Mouse (Mus musculus): ENCODE results near the gene Spryd4. TPM values are rescaled to one million over a fixed set of nuclear protein-coding genes. Genes with fewer than 3 reads are reported as not detected.
A peak's percentile ranks its signal among the peaks of the same experiment; 100 is the strongest.
"Not testable (repeated sequence)": the region's sequence is repeated elsewhere in the genome, so short reads cannot be mapped to it uniquely, and the experiment has no call there.

The Spryd4 gene
- 10 to 100 TPM; 14.5 to 16.3 TPM for total RNA-seq (2021)

- peak; percentile 96 for DNase-seq
- intact Hi-C loops (cut with DNase I): loop anchor here (10.0 kb wide), 1 partner anchor 73 kb away; no protein-coding TSS in a partner anchor
Observed at GRCm38 (mm10) chr10:128211390-128212108, at the start of gene Spryd4. Gene Spryd4, minus strand, starts transcription at chr10:128211807.

GRCm38 (mm10) chr10:128260376-128260775 lies 48.8 kb upstream of the Spryd4 start:
- DNase-seq; intact Hi-C loops (cut with DNase I): not testable (repeated sequence)

- intact Hi-C loops (cut with DNase I): no loop called here
- DNase-seq: no peak
Observed at GRCm38 (mm10) chr10:128259946-128260345, 48.3 kb upstream of the Spryd4 start.

GRCm38 (mm10) chr10:128258953-128259352 lies 47.3 kb upstream of the Spryd4 start:
- intact Hi-C loops (cut with DNase I): no loop called here

GRCm38 (mm10) chr10:128256328-128256727 lies 44.7 kb upstream of the Spryd4 start:
- intact Hi-C loops (cut with DNase I): no loop called here
- no peak for DNase-seq

More at GRCm38 (mm10) chr10:128258953-128259352, 47.3 kb upstream of the Spryd4 start:
- no peak for DNase-seq

GRCm38 (mm10) chr10:128255925-128256324 lies 44.3 kb upstream of the Spryd4 start:
- intact Hi-C loops (cut with DNase I): no loop called here
- DNase-seq: no peak

GRCm38 (mm10) chr10:128253677-128254255 lies 42.2 kb upstream of the Spryd4 start, which contains the start of gene Apon:
Gene Apon, plus strand, starts transcription at chr10:128254096.
- intact Hi-C loops (cut with DNase I): no loop called here
- no peak for DNase-seq

GRCm38 (mm10) chr10:128250565-128250964 lies 39.0 kb upstream of the Spryd4 start:
- intact Hi-C loops (cut with DNase I): no loop called here
- DNase-seq: no peak

- intact Hi-C loops (cut with DNase I): no loop called here
- DNase-seq: no peak
Observed at GRCm38 (mm10) chr10:128247020-128247732, 35.6 kb upstream of the Spryd4 start.

- DNase-seq: no peak
- intact Hi-C loops (cut with DNase I): no loop called here
Observed at GRCm38 (mm10) chr10:128244121-128244520, 32.5 kb upstream of the Spryd4 start.

- intact Hi-C loops (cut with DNase I): no loop called here
- no peak for DNase-seq
Observed at GRCm38 (mm10) chr10:128243252-128243651, 31.6 kb upstream of the Spryd4 start.

GRCm38 (mm10) chr10:128240131-128240530 lies 28.5 kb upstream of the Spryd4 start:
- no peak for DNase-seq
- intact Hi-C loops (cut with DNase I): no loop called here

- intact Hi-C loops (cut with DNase I): no loop called here
- no peak for DNase-seq
Observed at GRCm38 (mm10) chr10:128239140-128239539, 27.5 kb upstream of the Spryd4 start.

GRCm38 (mm10) chr10:128237807-128238480 lies 26.3 kb upstream of the Spryd4 start:
- peak; percentile 40 for DNase-seq
- intact Hi-C loops (cut with DNase I): no loop called here

GRCm38 (mm10) chr10:128236321-128236720 lies 24.7 kb upstream of the Spryd4 start:
- DNase-seq: no peak
- intact Hi-C loops (cut with DNase I): no loop called here

GRCm38 (mm10) chr10:128232420-128232985 lies 20.9 kb upstream of the Spryd4 start:
- intact Hi-C loops (cut with DNase I): no loop called here
- peak; percentile 36 for DNase-seq

- DNase-seq: peak; percentile 88
- intact Hi-C loops (cut with DNase I): no loop called here
Observed at GRCm38 (mm10) chr10:128231697-128232419, 20.3 kb upstream of the Spryd4 start, which contains the start of gene Timeless. Gene Timeless, plus strand, starts transcription at chr10:128232065.

GRCm38 (mm10) chr10:128231146-128231545 lies 19.5 kb upstream of the Spryd4 start:
- intact Hi-C loops (cut with DNase I): no loop called here
- DNase-seq: no peak

GRCm38 (mm10) chr10:128230582-128230981 lies 19.0 kb upstream of the Spryd4 start:
- intact Hi-C loops (cut with DNase I): no loop called here
- DNase-seq: no peak

GRCm38 (mm10) chr10:128228009-128228408 lies 16.4 kb upstream of the Spryd4 start:
- intact Hi-C loops (cut with DNase I): no loop called here
- DNase-seq: no peak

All from left cerebral cortex, postnatal 4 days (tissue).